Mouse (Mus musculus) urinary bladder, postnatal 10 days (tissue): Measurements from ENCODE around the gene Gzmk.
"Not testable (repeated sequence)": the region's sequence is repeated elsewhere in the genome, so short reads cannot be mapped to it uniquely, and the experiment has no call there.

ENCODE experiments used
- DNase-seq: peaks from one replicate; pipeline ENCODE4 v3.0.0; 2022; ENCODE audit warnings: low spot score

Gzmk gene

GRCm38 (mm10) chr13:113225811-113226210 lies at the start of gene Gzmk:
Gene Gzmk (minus strand): TSS chr13:113225908.
- DNase-seq = no peak

DNA sequence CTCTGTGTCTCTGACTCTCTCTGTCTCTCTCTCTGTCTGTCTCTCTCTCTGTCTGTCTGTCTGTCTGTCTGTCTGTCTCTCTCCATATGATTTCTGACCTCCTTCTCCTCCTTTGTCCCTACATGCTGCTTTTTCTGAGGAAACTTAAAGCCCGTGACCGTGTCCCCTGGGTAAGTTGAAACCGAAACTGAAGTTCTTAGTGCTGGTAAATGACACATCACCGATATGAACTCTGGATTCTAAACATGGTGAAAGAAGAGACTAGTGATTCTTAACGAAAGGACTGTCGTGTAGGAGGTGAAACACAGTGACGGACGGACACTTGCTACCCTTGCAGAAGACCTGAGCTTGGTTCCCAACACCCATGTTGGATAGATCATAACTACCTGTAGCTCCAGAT lies 45.5 kb upstream of the Gzmk start:
- no peak for DNase-seq

DNA sequence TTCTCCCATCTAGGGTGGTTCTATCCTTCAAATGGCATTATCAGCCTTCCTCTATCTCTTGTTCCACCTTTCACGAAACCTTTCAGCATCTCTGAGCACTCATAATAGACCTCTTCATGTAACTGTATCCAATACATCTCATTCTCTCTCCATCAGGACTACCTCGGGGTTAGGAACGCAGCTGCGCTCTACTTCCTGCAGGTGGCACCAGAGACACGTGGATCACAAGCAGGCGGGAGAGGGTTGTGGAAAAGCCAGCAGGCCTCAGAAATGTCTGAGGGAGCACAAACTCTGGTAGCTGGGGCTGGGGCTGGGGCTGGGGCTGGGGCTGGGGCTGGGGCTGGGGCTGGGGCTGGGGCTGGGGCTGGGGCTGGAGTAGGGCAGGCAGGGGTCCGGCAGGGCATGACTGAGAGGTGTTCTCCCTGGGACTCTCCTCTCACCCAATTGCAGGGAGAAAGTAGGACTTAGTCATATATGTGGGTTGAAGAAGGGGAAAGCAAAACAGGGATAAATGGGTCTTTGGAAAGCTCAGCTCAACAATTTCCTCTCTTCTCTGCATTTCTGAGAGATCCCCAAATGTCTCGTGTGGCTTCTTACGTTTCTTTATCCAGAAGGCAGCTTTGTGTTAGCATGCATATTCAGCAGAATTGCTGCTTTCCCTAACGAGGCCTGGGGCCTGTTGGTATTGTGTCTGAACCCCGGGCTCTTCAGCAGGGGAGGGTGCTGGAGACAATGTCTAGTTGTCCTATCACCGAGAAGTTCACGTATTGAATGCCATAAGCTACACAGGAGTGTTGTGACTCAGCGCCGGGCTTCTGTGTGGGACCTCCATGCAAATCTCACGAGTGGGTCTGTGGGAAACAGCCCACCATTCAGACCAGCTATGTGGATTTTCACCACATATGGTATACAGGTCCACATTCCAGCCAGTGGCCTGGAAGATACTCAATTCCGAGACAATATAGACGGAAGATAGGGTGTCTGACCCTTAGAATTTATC lies 44.4 kb upstream of the Gzmk start:
- DNase-seq = peak; percentile 30

DNA sequence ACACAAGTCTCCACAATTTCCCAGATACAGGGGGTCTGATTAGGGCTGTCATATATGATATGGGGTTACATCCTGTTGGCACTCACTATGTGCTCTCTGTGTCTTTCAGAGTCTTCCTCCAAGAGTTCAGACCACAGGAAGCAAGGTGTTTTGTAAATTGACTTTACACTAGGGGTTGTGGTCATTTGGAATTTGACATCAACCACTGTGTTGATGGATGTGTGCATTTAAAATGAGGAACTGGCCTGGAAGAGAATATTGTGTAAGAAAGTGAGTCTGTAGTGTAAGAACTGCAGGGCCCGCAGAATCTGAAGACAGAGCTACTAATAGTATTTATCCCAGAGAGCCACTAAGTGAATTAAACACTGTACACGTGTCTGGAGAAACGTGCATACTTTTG lies 41.5 kb upstream of the Gzmk start:
- DNase-seq = no peak

DNA sequence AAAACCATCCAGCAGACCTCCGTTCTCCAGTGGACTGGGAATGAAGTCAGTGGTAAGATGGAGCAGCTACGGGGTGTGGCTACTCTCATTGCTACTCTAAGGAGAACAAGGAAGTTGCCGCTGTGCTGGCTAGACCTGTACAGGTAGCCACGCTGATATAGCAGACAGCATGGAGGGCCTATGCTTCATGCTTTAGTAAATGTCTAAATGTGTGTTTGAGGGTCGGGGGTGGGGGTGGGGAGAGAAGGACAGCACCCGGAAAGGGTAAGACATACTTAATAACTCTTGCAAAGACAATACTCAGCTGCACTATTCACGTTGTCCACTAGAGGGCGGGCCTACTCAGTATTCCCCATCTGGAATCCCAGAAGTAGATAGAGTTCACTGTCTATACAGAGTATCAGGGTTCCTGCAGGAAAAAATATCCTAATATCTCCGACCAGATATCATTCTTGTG lies 40.8 kb upstream of the Gzmk start:
- DNase-seq = peak; percentile 26

DNA sequence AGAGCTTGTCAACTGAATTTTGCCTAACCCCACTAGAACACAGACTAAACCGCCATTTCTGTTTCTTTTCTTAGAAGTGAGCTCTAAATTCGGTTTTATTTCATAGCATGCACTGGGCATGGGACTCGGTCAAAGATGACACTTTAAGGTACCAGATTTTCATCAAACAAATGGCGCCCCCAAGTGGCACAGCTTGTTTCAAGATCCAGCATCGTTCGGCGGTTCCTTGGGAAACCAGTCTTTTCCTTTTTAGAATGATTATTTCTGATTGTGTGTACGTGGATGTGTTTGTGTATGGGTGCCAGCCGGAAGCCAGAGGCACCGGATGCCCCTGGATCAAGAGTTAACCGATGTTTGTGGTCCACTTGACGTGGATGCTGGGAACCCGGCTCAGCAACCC lies 39.5 kb upstream of the Gzmk start:
- no peak for DNase-seq

DNA sequence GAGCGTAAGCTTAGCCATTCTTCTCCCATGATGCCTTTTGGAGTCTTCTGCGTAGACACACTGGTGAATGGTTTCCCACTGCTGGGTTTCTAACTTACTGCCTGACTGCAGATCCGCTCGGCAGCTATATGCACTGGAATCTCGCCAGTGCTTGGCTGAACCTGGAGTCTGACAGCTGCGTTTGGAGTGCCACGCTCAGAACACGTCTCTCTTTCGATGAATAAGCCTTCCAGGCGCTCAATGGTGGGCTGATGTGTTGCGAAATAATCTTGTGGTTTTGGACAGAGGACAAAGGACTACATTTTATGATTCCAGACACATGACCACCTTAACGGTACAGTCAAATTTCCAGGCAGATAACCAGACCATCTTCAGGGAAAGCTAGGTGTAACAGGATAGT lies 37.1 kb upstream of the Gzmk start:
- no peak for DNase-seq

DNA sequence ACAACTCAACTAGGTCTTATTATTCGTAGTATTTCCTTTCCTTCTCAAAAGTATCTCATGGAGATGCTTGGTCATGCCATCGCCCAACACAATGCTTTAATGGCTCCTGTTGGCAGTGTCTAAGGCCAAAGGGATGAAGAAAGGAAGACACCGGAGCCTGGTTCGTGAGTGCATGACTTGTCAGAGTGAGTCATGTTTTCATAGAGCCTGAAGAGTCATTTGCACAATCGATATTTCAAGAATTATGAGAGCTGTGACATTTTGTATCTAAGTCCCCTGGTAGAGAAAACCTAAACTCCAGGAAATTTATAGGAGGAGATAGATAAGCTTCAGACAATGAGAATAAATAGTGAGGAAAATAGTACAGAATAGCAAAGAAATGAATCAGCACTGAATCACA lies 33.5 kb upstream of the Gzmk start:
- no peak for DNase-seq

DNA sequence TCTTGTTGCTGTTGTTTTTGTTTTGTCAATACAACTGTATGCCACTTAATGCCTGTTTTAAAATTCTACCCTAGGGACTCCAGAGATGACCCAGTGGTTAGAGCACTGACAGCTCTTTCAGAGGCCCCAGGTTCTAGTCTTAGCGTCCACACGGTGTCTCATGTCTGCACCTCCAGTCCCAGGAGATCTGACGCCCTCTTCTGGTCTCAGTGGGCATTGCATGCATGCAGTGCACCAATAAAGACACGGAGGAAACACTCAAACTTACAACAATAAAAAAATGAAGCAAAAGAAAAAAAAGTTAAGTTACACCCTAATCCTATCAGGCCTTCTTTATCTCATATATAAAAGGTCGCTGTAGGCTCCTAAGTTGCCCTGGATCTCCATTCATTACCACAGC lies 31.5 kb upstream of the Gzmk start:
- DNase-seq = no peak

DNA sequence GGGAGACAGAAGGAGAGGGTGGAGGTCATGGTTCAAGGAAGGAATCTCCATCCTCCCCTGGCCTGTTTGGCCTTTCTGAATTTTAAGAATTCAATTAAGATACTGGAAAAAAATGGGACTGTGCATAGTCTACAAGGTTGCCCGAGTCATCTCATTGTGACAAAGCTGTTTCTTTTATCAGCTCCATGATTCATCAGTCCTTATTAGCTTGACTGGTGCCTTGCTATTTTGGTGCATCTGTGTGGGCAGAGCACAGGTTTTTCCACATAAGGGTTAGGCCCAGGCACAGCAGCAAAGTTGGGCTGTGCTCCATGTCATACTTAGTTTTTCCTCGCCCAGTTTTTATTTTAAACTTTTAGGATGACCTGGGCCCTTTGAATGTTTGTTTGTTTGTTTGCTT lies 31.1 kb upstream of the Gzmk start:
- DNase-seq = no peak

DNA sequence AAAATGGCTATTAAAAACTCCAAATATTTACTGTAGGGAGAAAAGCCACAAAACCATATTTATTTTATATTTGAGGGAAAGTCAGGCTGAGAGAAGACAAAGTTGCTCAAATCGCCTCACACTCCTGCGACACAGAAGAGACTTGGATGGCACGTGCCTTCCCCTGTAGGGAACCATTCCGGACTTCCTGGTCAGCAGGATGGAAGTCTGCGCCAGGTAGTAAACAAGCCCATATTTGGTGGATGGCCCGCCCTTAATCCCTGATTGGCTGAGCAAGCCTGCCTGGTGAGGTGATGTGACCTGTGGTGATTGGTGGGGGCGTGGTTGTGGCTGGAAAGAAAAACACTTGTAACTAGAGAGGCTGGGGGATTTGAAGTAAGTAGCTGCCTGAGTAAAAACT lies 26.9 kb upstream of the Gzmk start:
- DNase-seq = not testable (repeated sequence)

GRCm38 (mm10) chr13:113245025-113245424 lies 19.3 kb upstream of the Gzmk start:
- no peak for DNase-seq

DNA sequence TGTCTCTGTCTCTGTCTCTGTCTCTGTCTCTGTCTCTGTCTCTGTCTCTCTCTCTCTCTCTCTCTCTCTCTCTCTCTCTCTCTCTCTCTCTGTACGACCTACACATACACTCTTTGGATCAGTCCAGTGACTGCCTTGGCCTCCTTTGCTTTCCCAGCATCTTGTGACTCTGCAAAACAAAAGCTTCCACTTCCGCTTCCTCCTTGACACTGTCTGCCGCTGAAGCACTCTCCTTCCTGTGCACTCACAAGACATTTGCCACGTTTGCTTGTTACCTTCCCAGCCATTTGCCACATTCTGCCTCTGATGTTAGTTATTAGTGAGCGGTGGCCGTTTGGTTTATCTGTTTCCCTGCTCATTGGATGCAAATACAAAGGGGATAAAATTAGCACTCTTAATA lies 16.4 kb upstream of the Gzmk start:
- DNase-seq = no peak

GRCm38 (mm10) chr13:113227666-113228463 lies 2.2 kb upstream of the Gzmk start:
- no peak for DNase-seq

DNA sequence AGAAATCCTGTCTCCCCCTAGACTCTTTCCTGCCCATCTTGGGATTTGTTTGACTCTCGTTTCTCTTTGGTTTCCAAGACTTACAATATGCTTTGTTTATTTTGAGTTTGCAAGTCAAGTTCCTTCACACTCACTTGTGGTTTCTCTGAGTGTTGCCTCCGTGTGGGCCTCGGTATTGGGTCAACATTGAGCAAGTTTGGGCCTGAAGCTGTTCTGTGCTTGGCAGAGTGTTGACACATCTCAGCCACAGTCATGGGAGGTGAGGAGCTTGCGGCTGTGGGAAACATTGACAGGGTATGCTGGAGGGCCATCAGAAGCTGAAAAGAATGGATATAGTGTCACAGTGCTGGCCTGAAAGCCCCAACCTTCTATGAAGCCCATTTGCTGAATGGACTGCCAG lies 1.4 kb upstream of the Gzmk start:
- no peak for DNase-seq

DNA sequence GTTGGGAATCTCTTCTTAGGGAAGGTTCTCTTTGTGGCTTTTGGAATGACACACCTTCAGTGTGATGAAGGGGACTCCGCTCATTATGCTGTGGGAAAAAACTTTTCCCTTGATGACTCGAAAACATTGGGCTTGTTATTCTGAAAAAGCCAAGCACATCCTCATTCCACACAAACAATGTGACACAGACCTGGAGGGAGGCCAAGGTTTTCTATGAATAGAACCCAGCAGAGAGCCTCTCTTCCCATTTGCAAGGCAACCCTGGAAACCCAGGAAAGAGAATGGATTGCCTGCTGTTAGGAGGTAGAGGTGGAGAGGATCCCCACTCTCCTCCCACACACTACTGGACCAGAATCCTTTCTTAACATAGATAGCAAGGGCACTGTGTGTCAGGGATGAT lies 1.6 kb downstream of the Gzmk start:
- no peak for DNase-seq

DNA sequence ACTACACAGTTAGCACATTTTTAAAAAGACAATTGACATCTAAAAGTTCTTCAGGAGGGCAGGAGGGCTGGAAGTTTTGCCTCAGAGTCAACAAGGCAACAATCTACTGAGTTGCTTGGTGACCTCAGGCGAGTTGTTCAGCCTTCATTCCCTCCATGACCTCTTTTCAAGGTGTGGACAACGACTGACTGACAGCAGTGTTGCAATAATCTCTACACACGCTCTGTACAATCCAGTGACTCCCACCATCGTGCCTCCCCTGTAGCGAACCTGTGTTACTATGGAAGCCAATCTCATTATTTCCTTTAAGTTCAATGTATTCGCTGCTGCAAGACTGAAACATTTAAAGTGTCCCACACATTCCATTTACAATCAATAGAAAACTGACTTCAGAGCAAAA lies 3.9 kb downstream of the Gzmk start:
- no peak for DNase-seq

DNA sequence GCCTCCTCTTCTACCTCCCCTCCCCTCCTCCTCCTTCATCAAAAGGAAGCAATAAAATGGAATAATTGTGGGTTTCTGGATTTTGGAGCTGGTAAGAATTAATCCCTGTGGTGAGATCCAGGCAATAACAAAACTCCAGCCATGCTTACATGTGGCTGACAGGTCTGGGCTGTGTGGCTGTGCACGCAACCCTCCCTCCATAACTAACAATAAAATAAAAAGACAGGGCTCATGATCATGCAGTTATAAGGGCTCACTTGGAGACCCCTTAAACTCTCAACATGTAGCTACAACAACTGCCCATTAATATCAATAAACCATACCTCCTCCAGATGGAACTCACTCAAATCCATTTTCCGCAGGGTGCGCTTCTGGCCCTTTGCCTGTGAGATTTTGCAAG lies 11.8 kb downstream of the Gzmk start:
- no peak for DNase-seq

DNA sequence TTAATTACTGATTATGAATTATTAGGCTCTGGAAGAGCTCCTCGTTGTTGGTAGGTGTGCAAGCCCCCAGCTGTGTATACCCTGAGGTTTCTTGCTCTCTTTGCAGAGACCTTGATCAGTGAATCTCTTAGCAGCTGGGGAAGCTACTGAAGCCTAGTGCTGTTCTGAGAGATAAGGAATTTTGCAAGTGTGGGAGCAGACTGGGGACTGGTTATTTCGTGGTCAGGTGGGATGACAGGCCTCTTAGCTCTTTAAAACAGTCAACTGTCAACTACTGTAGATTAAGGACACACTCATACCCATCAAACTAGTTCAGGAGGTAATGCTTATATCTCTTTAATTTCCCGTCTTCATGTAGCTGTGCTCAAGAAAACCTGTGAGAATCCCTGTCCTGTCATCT lies 13.3 kb downstream of the Gzmk start:
- no peak for DNase-seq

GRCm38 (mm10) chr13:113211345-113211744 lies 14.4 kb downstream of the Gzmk start:
- DNase-seq = no peak

- DNase-seq = no peak
Observed at GRCm38 (mm10) chr13:113209624-113210023, 16.1 kb downstream of the Gzmk start, which contains the start of gene Esm1. Gene Esm1 (plus strand): TSS chr13:113209659.

GRCm38 (mm10) chr13:113205346-113205745 lies 20.4 kb downstream of the Gzmk start:
- no peak for DNase-seq

- DNase-seq = no peak
Observed at GRCm38 (mm10) chr13:113203146-113203545, 22.6 kb downstream of the Gzmk start.
